Mouse (Mus musculus) E14TG2a.4 (cell line): ENCODE measurements around the gene Uox.

Experiments used
- H3K27me3 ChIP-seq: 2 replicates; pipeline ENCODE4 v1.6.1; 2014; ENCODE audit warnings: low read length, control low read depth; ENCODE audit not compliant: insufficient read depth
- H3K36me3 ChIP-seq: 2 replicates; pipeline ENCODE4 v1.6.1; 2014; ENCODE audit warnings: low read length, control low read depth; ENCODE audit not compliant: insufficient read depth
- H3K4me1 ChIP-seq: replicated peaks from 2 replicates; pipeline ENCODE4 v1.6.1; 2014; ENCODE audit warnings: low read depth, low read length, control low read depth
- H3K4me3 ChIP-seq: replicated peaks from 2 replicates; pipeline ENCODE4 v1.5.1; 2014; ENCODE audit warnings: mild to moderate bottlenecking, low read length
- H3K9me3 ChIP-seq: 2 replicates; pipeline ENCODE4 v1.6.1; 2014; ENCODE audit warnings: low read length, control low read depth
- CTCF ChIP-seq: conservative IDR thresholded peaks from 2 replicates; pipeline ENCODE4 v1.5.1; 2014; ENCODE audit warnings: low read length
- NANOG ChIP-seq: IDR thresholded peaks from 2 replicates; pipeline ENCODE4 v1.6.1; 2014; ENCODE audit warnings: borderline replicate concordance, low read length, mixed read lengths
- POU5F1 ChIP-seq: IDR thresholded peaks from 2 replicates; pipeline ENCODE4 v1.6.1; 2014; ENCODE audit warnings: low read length, borderline replicate concordance

Uox gene

GRCm38 (mm10) chr3:146611821-146612220 lies 41.6 kb downstream of the Uox start:
- Histone ChIP-seq H3K27me3 (no peaks in the 10 kb centered on the region), H3K4me3 (no peak overlapping the region), H3K9me3 (no peaks in the 10 kb centered on the region), H3K4me1 (peaks cover 40% of the 10 kb centered on the region), H3K36me3 (no peaks in the 10 kb centered on the region)
- TF ChIP-seq NANOG (no peak), CTCF (no peak), POU5F1 (no peak)

- no peaks in the 10 kb centered on the region for H3K36me3 ChIP-seq
- no peaks in the 10 kb centered on the region for H3K9me3 ChIP-seq
- no peak for TF ChIP-seq POU5F1
- TF ChIP-seq NANOG = no peak
- TF ChIP-seq CTCF = no peak
- peaks cover 21% of the 10 kb centered on the region for H3K4me1 ChIP-seq
- H3K27me3 ChIP-seq = no peaks in the 10 kb centered on the region
- no peak within 1 kb of the TSS for H3K4me3 ChIP-seq
Measured at GRCm38 (mm10) chr3:146615496-146615895, 45.3 kb downstream of the Uox start, which contains the start of gene Dnase2b. TSS of gene Dnase2b (minus strand) at chr3:146615596.

DNA sequence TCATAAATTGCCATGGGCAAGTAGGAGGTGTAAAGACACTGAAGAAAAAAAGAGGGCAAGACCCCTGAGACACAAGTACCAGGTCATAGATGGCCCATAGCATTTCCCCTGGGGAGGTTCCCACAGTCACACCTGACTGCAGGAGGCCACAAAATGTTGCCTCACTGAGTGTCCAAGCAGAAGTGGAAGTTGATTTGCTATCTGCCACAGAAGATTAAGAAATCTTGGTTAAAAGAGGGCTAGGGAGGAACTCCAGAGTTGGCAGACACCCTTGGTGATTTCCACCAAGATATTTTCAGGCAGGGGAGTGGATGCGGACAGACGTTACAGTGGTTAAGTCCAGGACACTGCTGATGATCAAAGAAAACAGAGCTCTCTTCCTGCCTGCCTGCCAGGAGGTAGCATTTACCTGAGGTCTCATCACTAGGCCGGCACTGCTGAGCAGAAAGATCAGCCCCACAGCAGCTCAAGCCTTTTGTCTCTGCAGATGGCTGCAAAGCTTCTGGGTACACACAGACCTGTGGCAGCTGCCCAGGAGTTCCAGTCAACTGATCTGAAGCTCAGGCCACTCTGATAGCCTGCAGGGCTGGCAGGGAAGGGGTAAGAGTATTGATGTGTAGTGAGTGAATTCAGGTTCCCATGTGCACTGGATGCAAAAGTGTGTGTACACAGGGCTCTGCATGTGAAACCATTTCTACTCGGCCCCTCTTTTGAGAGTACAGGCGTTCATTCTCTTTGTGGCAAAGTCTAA lies 46.5 kb downstream of the Uox start:
- H3K4me3 ChIP-seq = no peak overlapping the region
- H3K27me3 ChIP-seq = no peaks in the 10 kb centered on the region
- no peaks in the 10 kb centered on the region for H3K36me3 ChIP-seq
- H3K9me3 ChIP-seq = no peaks in the 10 kb centered on the region
- no peak for TF ChIP-seq CTCF
- TF ChIP-seq NANOG = no peak
- no peak for TF ChIP-seq POU5F1
- peaks cover 9% of the 10 kb centered on the region for H3K4me1 ChIP-seq

DNA sequence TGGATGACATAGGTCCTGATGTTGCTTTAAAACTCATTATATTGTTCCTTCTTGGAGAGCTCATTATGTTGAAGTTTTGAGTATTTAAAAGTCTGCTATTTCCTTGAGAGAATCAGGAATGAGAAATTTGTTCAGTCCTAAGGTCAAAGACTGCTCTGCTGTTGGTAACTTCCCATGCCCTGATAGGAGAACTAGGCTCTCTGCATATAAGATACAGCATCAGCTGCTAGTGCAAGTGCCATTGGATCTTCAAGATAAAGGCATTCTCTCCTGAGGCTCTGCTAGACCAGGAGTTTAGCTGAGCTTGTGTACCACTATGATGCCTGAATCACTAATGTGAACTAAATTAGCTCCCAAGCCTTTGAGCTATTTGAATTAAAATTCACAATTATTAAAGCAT lies 47.7 kb downstream of the Uox start:
- Histone ChIP-seq H3K4me1 (no peaks in the 10 kb centered on the region), H3K36me3 (no peaks in the 10 kb centered on the region), H3K9me3 (no peaks in the 10 kb centered on the region), H3K4me3 (no peak overlapping the region), H3K27me3 (no peaks in the 10 kb centered on the region)
- TF ChIP-seq CTCF (no peak), NANOG (no peak), POU5F1 (no peak)

DNA sequence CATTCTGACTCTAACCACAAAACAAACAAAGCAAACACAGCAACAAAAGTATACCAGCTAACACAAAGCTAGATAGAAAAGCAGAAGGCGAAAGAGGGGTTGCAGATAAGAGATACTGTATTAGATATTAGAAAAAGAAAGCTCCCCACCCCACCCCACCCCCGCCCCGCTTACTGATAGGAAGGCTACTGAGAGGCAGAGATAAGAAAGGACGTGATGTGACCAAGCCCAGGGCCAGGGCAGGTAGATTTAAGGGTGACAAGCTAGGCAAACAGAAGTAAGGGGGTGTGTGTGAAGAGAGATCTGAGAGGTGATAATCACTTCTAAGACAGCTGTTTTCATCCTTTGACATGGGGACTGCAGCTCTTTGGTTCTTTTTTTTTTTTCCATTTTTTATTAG lies 48.1 kb downstream of the Uox start:
- no peaks in the 10 kb centered on the region for H3K4me1 ChIP-seq
- H3K36me3 ChIP-seq = no peaks in the 10 kb centered on the region
- H3K4me3 ChIP-seq = no peak overlapping the region
- no peaks in the 10 kb centered on the region for H3K9me3 ChIP-seq
- H3K27me3 ChIP-seq = no peaks in the 10 kb centered on the region
- TF ChIP-seq NANOG (no peak), CTCF (no peak), POU5F1 (no peak)

- Histone ChIP-seq H3K36me3 (no peaks in the 10 kb centered on the region), H3K27me3 (no peaks in the 10 kb centered on the region), H3K9me3 (no peaks in the 10 kb centered on the region), H3K4me3 (no peak overlapping the region), H3K4me1 (no peaks in the 10 kb centered on the region)
- no peak for TF ChIP-seq CTCF
- no peak for TF ChIP-seq NANOG
- TF ChIP-seq POU5F1 = no peak
Measured at GRCm38 (mm10) chr3:146620101-146620500, 49.9 kb downstream of the Uox start.

DNA sequence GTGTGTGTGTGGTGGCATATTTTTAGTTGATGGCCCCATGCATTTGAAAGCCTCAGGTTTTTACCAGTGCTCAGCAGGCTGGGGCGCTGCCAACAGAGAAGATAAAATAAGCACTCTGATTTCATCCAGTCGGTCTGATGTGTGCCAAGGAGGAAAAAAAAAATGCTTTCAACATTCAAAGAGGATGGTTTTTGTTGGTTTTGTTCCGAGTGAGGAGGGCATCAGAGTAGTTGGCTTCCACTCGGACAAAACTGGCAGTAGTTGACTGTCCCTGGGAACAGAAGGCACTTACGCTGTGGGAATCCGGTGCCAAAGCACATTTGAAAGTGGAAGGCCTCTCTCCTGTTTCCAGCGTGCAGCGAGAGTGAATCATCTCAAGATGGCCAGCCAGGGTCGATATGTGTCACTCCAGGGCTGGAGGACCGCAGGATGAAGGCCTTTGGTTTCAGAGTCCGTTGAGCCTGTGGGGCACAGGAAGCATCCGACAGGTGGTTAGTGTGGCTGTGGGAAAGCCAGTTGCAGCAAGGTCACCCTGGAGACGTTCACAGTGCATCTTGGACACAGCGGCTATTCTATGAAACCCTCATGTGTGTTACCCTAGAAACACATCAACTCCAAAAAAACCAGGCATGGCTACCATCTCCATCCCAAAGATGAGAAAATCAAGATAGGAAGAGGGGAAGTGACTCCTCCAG lies 50.5 kb downstream of the Uox start:
- Histone ChIP-seq H3K36me3 (no peaks in the 10 kb centered on the region), H3K27me3 (no peaks in the 10 kb centered on the region), H3K4me3 (no peak overlapping the region), H3K9me3 (no peaks in the 10 kb centered on the region), H3K4me1 (no peaks in the 10 kb centered on the region)
- TF ChIP-seq POU5F1 (no peak), NANOG (no peak), CTCF (no peak)

DNA sequence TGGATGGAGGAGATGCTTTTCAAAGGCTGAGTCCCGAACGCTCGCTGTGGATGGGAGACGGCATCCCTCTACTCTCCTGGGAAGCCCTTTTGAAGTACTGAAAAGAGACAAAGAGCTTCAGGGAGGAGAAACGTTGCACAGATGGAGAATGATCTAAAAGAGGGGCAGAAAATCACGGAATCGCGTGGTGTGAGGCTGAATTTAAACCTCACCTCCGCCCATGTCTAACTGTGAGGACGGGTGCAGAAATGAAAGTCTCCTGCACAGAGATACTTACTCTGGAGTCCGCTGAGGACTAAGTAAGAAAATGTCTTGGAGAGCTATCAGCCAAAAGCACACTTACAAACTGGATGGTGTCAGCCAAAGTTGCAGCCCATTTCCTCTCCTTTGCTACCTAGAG lies 51.7 kb downstream of the Uox start:
- Histone ChIP-seq H3K4me3 (no peak overlapping the region), H3K27me3 (no peaks in the 10 kb centered on the region), H3K36me3 (no peaks in the 10 kb centered on the region), H3K9me3 (no peaks in the 10 kb centered on the region), H3K4me1 (no peaks in the 10 kb centered on the region)
- no peak for TF ChIP-seq POU5F1
- TF ChIP-seq CTCF = no peak

DNA sequence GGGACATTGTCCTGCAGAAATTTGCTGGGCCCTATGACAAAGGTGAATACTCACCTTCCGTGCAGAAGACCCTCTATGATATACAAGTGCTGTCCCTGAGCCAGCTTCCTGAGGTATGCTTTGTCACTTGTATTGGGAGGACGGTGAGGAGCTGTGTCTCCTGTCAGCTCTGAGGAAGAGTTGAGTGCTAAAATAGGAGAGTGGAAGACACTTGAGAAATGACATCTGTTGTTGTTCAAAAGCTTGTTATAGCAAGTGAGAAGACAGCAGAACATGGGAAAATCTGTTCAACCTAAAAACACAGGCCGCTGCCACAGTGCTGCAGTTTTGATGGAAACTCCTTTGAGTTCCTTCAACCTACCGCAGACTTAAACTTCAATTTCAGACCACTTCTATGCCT lies 55.5 kb downstream of the Uox start:
- H3K27me3 ChIP-seq = no peaks in the 10 kb centered on the region
- no peaks in the 10 kb centered on the region for H3K4me1 ChIP-seq
- H3K36me3 ChIP-seq = no peaks in the 10 kb centered on the region
- H3K4me3 ChIP-seq = no peak overlapping the region
- no peaks in the 10 kb centered on the region for H3K9me3 ChIP-seq
- TF ChIP-seq CTCF = no peak
- TF ChIP-seq POU5F1 = no peak
- no peak for TF ChIP-seq NANOG
